Mouse (Mus musculus) embryonic facial prominence, embryonic 13.5 days (tissue): ENCODE data around the gene Megf11. TPM values are rescaled to one million over a fixed set of nuclear protein-coding genes. Genes with fewer than 3 reads are reported as not detected.
"Not testable (repeated sequence)": the region's sequence is repeated elsewhere in the genome, so short reads cannot be mapped to it uniquely, and the experiment has no call there.

Experiments used
- ATAC-seq: fragments of 200-750 bp; cut with Nextera tagmentation; 2 replicates; pipeline ENCODE4 v1.8.0; 2017; ENCODE audit warnings: low read depth; ENCODE audit not compliant: insufficient number of reproducible peaks, insufficient read depth, low FRiP score, low TSS enrichment
- H3K27ac ChIP-seq: fragments of 300-500 bp; sonication (generic); 2 replicates; pipeline ENCODE4 v1.5.1; 2015; ENCODE audit warnings: moderate library complexity, mild to moderate bottlenecking, inconsistent platforms
- H3K27me3 ChIP-seq: fragments of 300-500 bp; sonication (generic); 2 replicates; pipeline ENCODE4 v1.6.1; 2015; ENCODE audit warnings: mild to moderate bottlenecking, inconsistent platforms
- H3K36me3 ChIP-seq: fragments of 300-500 bp; sonication (generic); 2 replicates; pipeline ENCODE4 v1.6.1; 2015; ENCODE audit warnings: mild to moderate bottlenecking, inconsistent platforms
- H3K4me1 ChIP-seq: fragments of 300-500 bp; sonication (generic); 2 replicates; pipeline ENCODE4 v1.6.1; 2015; ENCODE audit warnings: inconsistent platforms
- H3K4me2 ChIP-seq: fragments of 300-500 bp; sonication (generic); 2 replicates; pipeline ENCODE4 v1.6.1; 2015; ENCODE audit warnings: moderate library complexity, mild to moderate bottlenecking, inconsistent platforms
- H3K4me3 ChIP-seq: fragments of 300-500 bp; sonication (generic); 2 replicates; pipeline ENCODE4 v1.5.1; 2015; ENCODE audit warnings: mild to moderate bottlenecking, inconsistent platforms
- H3K9ac ChIP-seq: fragments of 300-500 bp; sonication (generic); 2 replicates; pipeline ENCODE4 v1.6.1; 2015; ENCODE audit warnings: mild to moderate bottlenecking, inconsistent platforms
- H3K9me3 ChIP-seq: fragments of 300-500 bp; sonication (generic); 2 replicates; pipeline ENCODE4 v1.6.1; 2016; ENCODE audit warnings: inconsistent platforms
- WGBS: fragments of 180-500 bp; shearing (Covaris S2); methylation state at CpG from one replicate; pipeline ENCODE4 v1.1.7; 2015; ENCODE audit warnings: mixed read lengths; 5-methylcytosine and 5-hydroxymethylcytosine counted together
- polyA plus RNA-seq: library from polyadenylated mRNA; unstranded; fragments of >200 nt; fragmentation: Nextera tagmentation; extraction: Ambion mirVana; gene quantifications from 2 replicates; pipeline ENCODE4 v1.2.1, GENCODE M21; 2015

Gene Megf11
- polyA plus RNA-seq, 1 experiment from 2014 or later = 2.0 TPM

DNA sequence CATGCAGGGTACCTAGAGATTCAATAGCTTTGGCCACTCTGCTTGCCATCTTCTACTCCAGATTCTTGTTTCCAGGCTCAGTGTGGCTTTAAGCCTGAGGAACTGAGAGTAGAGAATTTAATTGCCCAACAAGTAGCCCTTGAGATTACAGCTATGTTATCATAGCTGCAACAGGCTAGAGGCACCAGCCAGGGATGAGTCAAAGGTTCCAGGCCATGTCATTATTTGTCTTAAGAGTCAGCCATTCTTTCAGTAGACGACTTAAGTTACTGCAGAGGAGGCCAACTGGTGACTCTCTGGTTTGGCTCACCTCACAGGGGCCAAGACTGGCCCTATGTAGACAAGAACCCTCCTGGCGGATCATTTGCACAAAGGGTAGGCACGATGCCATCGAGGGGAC, 311.0 kb downstream of the Megf11 start:
- Histone ChIP-seq H3K4me1 (peaks cover under 1% of the 10 kb centered on the region; the same call in 1 of the 2 replicates), H3K27ac (no peak overlapping the region), H3K36me3 (peaks cover 11% of the 10 kb centered on the region), H3K27me3 (no peaks in the 10 kb centered on the region), H3K9ac (no peak overlapping the region), H3K9me3 (no peaks in the 10 kb centered on the region), H3K4me2 (no peak overlapping the region), H3K4me3 (no peak overlapping the region)
- ATAC-seq = no peak
- 91% methylated on average over 4 of the region's 4 CpGs for WGBS

- WGBS = 77% methylated on average over 1 of the region's 1 CpGs
- ATAC-seq = no peak
- no peak overlapping the region for H3K4me2 ChIP-seq
Measured at GRCm38 (mm10) chr9:64697006-64697405, 311.6 kb downstream of the Megf11 start.

GRCm38 (mm10) chr9:64697677-64698076, 312.3 kb downstream of the Megf11 start:
- peaks cover 11% of the 10 kb centered on the region for H3K36me3 ChIP-seq
- H3K4me3 ChIP-seq = no peak overlapping the region
- H3K4me1 ChIP-seq = no peaks in the 10 kb centered on the region
- ATAC-seq = no peak
- H3K9ac ChIP-seq = no peak overlapping the region
- H3K27me3 ChIP-seq = no peaks in the 10 kb centered on the region
- H3K27ac ChIP-seq = no peak overlapping the region
- WGBS = 84% methylated on average over 5 of the region's 5 CpGs
- H3K4me2 ChIP-seq = no peak overlapping the region
- H3K9me3 ChIP-seq = no peaks in the 10 kb centered on the region

More at GRCm38 (mm10) chr9:64697006-64697405, 311.6 kb downstream of the Megf11 start:
- Histone ChIP-seq H3K4me1 (no peaks in the 10 kb centered on the region), H3K4me3 (no peak overlapping the region), H3K27ac (no peak overlapping the region), H3K9ac (no peak overlapping the region), H3K36me3 (peaks cover 11% of the 10 kb centered on the region), H3K9me3 (no peaks in the 10 kb centered on the region), H3K27me3 (no peaks in the 10 kb centered on the region)

GRCm38 (mm10) chr9:64698586-64698985, 313.2 kb downstream of the Megf11 start:
- H3K4me1 ChIP-seq = 0 out of 2 replicates have a peak, but pooled peaks cover under 1% of the 10 kb centered on the region
- H3K27me3 ChIP-seq = no peaks in the 10 kb centered on the region
- H3K9ac ChIP-seq = no peak overlapping the region
- H3K27ac ChIP-seq = no peak overlapping the region
- no peak overlapping the region for H3K4me3 ChIP-seq
- H3K9me3 ChIP-seq = no peaks in the 10 kb centered on the region
- ATAC-seq = no peak
- H3K36me3 ChIP-seq = peaks cover 14% of the 10 kb centered on the region
- no peak overlapping the region for H3K4me2 ChIP-seq
- 80% methylated on average over 1 of the region's 1 CpGs for WGBS

- WGBS = 81% methylated on average over 4 of the region's 4 CpGs
- H3K27me3 ChIP-seq = no peaks in the 10 kb centered on the region
- H3K9me3 ChIP-seq = no peaks in the 10 kb centered on the region
- H3K4me2 ChIP-seq = no peak overlapping the region
- no peak overlapping the region for H3K4me3 ChIP-seq
- no peak for ATAC-seq
- H3K9ac ChIP-seq = no peak overlapping the region
- H3K4me1 ChIP-seq = 0 out of 2 replicates have a peak, but pooled peaks cover 3% of the 10 kb centered on the region
- H3K27ac ChIP-seq = no peak overlapping the region
- H3K36me3 ChIP-seq = peaks cover 11% of the 10 kb centered on the region
Measured at GRCm38 (mm10) chr9:64700451-64701311, 315.3 kb downstream of the Megf11 start.

DNA sequence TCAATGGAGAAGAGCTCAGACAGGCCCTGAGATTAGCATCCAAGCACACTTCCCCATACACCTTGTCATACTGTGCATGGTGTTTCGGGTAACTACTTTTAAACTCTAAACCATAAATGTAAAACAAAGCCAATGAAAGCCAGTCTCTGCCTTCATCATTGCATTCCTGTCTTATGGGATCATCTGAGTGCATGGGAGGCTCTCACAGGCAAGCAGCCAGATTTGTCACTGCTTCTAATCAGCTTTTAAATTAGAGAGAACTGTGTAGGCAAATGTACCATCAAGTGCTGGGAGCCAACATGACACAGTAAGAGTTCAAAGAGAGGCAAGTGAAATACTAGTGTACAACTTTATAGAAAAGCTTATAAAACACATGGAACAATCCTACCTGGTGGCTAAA, 316.2 kb downstream of the Megf11 start:
- H3K27ac ChIP-seq = no peak overlapping the region
- 75% methylated on average over 1 of the region's 1 CpGs for WGBS
- H3K36me3 ChIP-seq = peaks cover 13% of the 10 kb centered on the region
- no peaks in the 10 kb centered on the region for H3K27me3 ChIP-seq
- H3K4me2 ChIP-seq = no peak overlapping the region
- 0 out of 2 replicates have a peak, but pooled peaks cover 3% of the 10 kb centered on the region for H3K4me1 ChIP-seq
- no peak overlapping the region for H3K4me3 ChIP-seq
- no peaks in the 10 kb centered on the region for H3K9me3 ChIP-seq
- H3K9ac ChIP-seq = no peak overlapping the region
- ATAC-seq = no peak

DNA sequence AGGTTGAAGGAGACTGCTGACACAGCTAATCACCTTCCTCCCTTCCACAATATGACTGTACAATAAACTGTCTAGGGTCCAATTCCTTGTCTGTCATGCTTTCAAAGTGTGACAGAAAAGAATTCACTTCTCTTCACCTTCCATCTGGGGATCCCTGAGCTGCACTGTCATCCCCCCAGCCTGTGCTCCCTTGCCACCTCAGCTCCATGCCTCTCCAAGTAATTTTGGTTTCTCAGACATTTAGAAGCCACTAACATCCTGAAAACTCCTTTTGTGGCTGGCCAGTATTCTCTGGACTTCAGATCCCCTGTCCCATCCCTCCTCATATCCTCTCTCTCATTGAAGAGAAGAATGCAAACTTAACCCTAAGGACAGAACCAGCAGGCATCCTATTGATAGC, 317.0 kb downstream of the Megf11 start:
- Histone ChIP-seq H3K4me3 (no peak overlapping the region), H3K4me2 (no peak overlapping the region), H3K4me1 (0 out of 2 replicates have a peak, but pooled peaks cover 3% of the 10 kb centered on the region), H3K9me3 (no peaks in the 10 kb centered on the region), H3K27me3 (no peaks in the 10 kb centered on the region), H3K9ac (no peak overlapping the region), H3K36me3 (peaks cover 15% of the 10 kb centered on the region), H3K27ac (no peak overlapping the region)
- no peak for ATAC-seq

GRCm38 (mm10) chr9:64702937-64703336, 317.5 kb downstream of the Megf11 start:
- WGBS = 73% methylated on average over 2 of the region's 2 CpGs

GRCm38 (mm10) chr9:64703420-64703965, 318.1 kb downstream of the Megf11 start:
- no peak for ATAC-seq
- Histone ChIP-seq H3K4me1 (0 out of 2 replicates have a peak, but pooled peaks cover 3% of the 10 kb centered on the region), H3K36me3 (peaks cover 25% of the 10 kb centered on the region), H3K9me3 (no peaks in the 10 kb centered on the region), H3K4me3 (no peak overlapping the region), H3K4me2 (no peak overlapping the region), H3K9ac (no peak overlapping the region), H3K27ac (no peak overlapping the region), H3K27me3 (no peaks in the 10 kb centered on the region)

More at GRCm38 (mm10) chr9:64702937-64703336, 317.5 kb downstream of the Megf11 start:
- H3K9ac ChIP-seq = no peak overlapping the region
- no peaks in the 10 kb centered on the region for H3K9me3 ChIP-seq
- no peaks in the 10 kb centered on the region for H3K27me3 ChIP-seq
- no peak for ATAC-seq
- no peak overlapping the region for H3K27ac ChIP-seq
- 0 out of 2 replicates have a peak, but pooled peaks cover 3% of the 10 kb centered on the region for H3K4me1 ChIP-seq
- H3K4me2 ChIP-seq = no peak overlapping the region
- H3K36me3 ChIP-seq = peaks cover 19% of the 10 kb centered on the region
- H3K4me3 ChIP-seq = no peak overlapping the region

GRCm38 (mm10) chr9:64704073-64704840, 318.8 kb downstream of the Megf11 start:
- Histone ChIP-seq H3K4me2 (no peak overlapping the region), H3K36me3 (peaks cover 28% of the 10 kb centered on the region), H3K4me1 (0 out of 2 replicates have a peak, but pooled peaks cover 3% of the 10 kb centered on the region), H3K27ac (no peak overlapping the region), H3K9ac (no peak overlapping the region), H3K9me3 (no peaks in the 10 kb centered on the region), H3K4me3 (no peak overlapping the region), H3K27me3 (no peaks in the 10 kb centered on the region)
- 87% methylated on average over 5 of the region's 5 CpGs for WGBS
- no peak for ATAC-seq

DNA sequence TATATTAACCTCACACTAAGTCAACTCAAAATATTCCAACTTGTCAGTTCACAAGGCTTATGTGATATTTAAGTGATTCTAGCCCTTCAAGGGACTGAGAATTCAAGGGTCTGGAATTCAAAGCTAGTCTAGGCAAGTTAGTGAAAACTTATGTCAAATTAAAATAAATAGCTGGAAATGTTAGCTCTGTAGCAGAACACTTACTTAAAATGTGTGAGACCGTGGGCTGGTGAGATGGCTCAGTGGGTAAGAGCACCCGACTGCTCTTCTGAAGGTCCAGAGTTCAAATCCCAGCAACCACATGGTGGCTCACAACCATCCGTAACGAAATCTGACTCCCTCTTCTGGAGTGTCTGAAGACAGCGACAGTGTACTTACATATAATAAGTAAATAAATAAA, 324.9 kb downstream of the Megf11 start:
- not testable (repeated sequence) for ATAC-seq, H3K9me3 ChIP-seq, H3K4me3 ChIP-seq, H3K4me1 ChIP-seq, H3K4me2 ChIP-seq, H3K27ac ChIP-seq, H3K9ac ChIP-seq, H3K27me3 ChIP-seq
- H3K36me3 ChIP-seq = peaks cover 22% of the 10 kb centered on the region
- 81% methylated on average over 5 of the region's 5 CpGs for WGBS
